Mouse (Mus musculus) ES-E14 (cell line): ENCODE results near the gene Tst.

Source experiments
- CHD2 ChIP-seq: IDR thresholded peaks from 2 replicates; pipeline ENCODE4 v1.6.1; 2014; ENCODE audit warnings: mild to moderate bottlenecking, low read depth, low read length, inconsistent platforms
- HCFC1 ChIP-seq: IDR thresholded peaks from 2 replicates; pipeline ENCODE4 v1.6.1; 2012; ENCODE audit warnings: low read length, inconsistent platforms, borderline replicate concordance; ENCODE audit not compliant: insufficient read depth
- ZNF384 ChIP-seq: IDR thresholded peaks from 2 replicates; pipeline ENCODE4 v1.6.1; 2012; ENCODE audit warnings: low read depth, low read length, inconsistent platforms

- TF ChIP-seq ZNF384 (no peak), HCFC1 (no peak), CHD2 (no peak)
These were observed 23.6 kb downstream of the Tst start for GRCm38 (mm10) chr15:78382115-78382514.
